Mouse (Mus musculus) urinary bladder, adult 18-20 months (tissue): ENCODE data around the gene Mcub.

Source experiments
- DNase-seq, 2 experiments: peaks; one replicate each; pipeline ENCODE4 v3.0.0; 2022; ENCODE audit warnings: low spot score in 2 of 2, mixed read lengths in 2 of 2

Mcub gene

GRCm38 (mm10) chr3:129896591-129896990 lies 73.4 kb downstream of the Mcub start:
- no peak for DNase-seq

GRCm38 (mm10) chr3:129893143-129893542 lies 76.9 kb downstream of the Mcub start:
- no peak for DNase-seq

- DNase-seq: no peak
These were observed 78.0 kb downstream of the Mcub start for GRCm38 (mm10) chr3:129892003-129892402.

- no peak for DNase-seq
These were observed 82.1 kb downstream of the Mcub start for GRCm38 (mm10) chr3:129887779-129888517.

- DNase-seq: no peak
These were observed 83.6 kb downstream of the Mcub start for GRCm38 (mm10) chr3:129886430-129886829.

GRCm38 (mm10) chr3:129885577-129885976 lies 84.4 kb downstream of the Mcub start:
- DNase-seq: no peak

- DNase-seq: no peak
These were observed 88.9 kb downstream of the Mcub start for GRCm38 (mm10) chr3:129880925-129881593.

GRCm38 (mm10) chr3:129879913-129880312 lies 90.1 kb downstream of the Mcub start:
- no peak for DNase-seq

GRCm38 (mm10) chr3:129879131-129879757 lies 90.8 kb downstream of the Mcub start:
- peak in 1 of 2 experiments; percentile 14 for DNase-seq

- DNase-seq: peak; percentile 68 to 79
These were observed 91.5 kb downstream of the Mcub start, which contains the start of gene Pla2g12a for GRCm38 (mm10) chr3:129878405-129879021. Pla2g12a (plus strand) TSS chr3:129878606.

- DNase-seq: no peak
These were observed 92.7 kb downstream of the Mcub start for GRCm38 (mm10) chr3:129877327-129877726.
